Mouse (Mus musculus): Measurements from ENCODE around the gene AC140267.1. TPM values are rescaled to one million over a fixed set of nuclear protein-coding genes. Genes with fewer than 3 reads are reported as not detected.

Gene AC140267.1
- polyA plus RNA-seq, 1 experiment = not detected

GRCm38 (mm10) chr15:80259406-80260045, 23.9 kb downstream of the AC140267.1 start:
- DNase-seq (ENCODE audit: low read depth, low spot score) = no peak
- 78% methylated on average over 8 of the region's 8 CpGs for WGBS

GRCm38 (mm10) chr15:80260677-80261076, 25.0 kb downstream of the AC140267.1 start:
- 9% methylated on average over 3 of the region's 3 CpGs for WGBS
- DNase-seq (ENCODE audit: low read depth, low spot score) = no peak

GRCm38 (mm10) chr15:80261100-80261499, 25.5 kb downstream of the AC140267.1 start:
- 47% methylated on average over 7 of the region's 7 CpGs for WGBS
- no peak for DNase-seq (ENCODE audit: low read depth, low spot score)

GRCm38 (mm10) chr15:80263610-80264575, 28.3 kb downstream of the AC140267.1 start, which contains the start of gene Rps19bp1:
Rps19bp1 (minus strand) TSS chr15:80264315.
- no peak for DNase-seq (ENCODE audit: low read depth, low spot score)
- WGBS = 1% methylated on average over 66 of the region's 66 CpGs

DNA sequence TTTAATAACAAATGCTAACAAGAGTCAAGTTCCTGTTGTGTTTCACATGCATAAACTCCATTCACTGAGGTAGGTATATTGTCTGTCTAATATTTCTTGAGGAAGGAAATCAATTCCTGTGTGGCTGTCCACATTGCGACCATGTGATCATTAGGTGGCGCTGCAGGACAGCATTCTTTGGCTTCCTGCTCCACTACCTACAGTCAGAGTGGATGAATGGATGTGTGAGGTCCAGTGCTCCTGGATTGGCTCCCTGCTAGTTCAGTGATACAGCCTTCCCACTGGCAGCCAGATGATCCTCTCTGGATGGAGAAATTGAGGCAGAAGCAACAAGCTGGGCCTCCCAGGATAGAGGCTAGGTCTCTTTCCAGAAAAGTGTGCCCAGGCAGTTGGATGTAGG, 30.6 kb downstream of the AC140267.1 start:
- DNase-seq (ENCODE audit: low read depth, low spot score) = no peak
- WGBS = 1% methylated on average over 2 of the region's 2 CpGs

GRCm38 (mm10) chr15:80271858-80272396, 36.3 kb downstream of the AC140267.1 start:
- WGBS = 65% methylated on average over 3 of the region's 3 CpGs

DNA sequence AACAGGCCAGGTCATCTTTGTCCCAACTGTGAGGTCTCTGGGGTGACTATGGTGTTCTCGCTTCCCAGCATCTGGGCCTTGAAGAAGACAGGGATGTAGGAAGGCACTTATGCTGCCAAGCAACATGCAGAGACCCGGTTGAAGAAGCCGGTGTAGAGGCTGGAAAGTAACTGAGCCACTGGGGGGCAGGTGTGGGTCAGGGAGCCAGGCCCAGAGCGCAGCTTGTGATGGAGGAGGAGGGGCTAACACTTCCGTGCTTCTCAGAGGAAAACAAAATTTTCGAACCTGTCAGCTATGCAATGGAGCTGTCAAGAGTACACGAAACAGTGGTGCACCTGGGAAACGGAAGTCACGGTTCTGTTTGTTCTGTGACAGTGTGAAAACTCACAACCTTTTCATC, 41.5 kb downstream of the AC140267.1 start:
- WGBS = 51% methylated on average over 9 of the region's 9 CpGs
- no peak for DNase-seq (ENCODE audit: low read depth, low spot score)

More at GRCm38 (mm10) chr15:80271858-80272396, 36.3 kb downstream of the AC140267.1 start:
- DNase-seq (ENCODE audit: low read depth, low spot score) = no peak

DNA sequence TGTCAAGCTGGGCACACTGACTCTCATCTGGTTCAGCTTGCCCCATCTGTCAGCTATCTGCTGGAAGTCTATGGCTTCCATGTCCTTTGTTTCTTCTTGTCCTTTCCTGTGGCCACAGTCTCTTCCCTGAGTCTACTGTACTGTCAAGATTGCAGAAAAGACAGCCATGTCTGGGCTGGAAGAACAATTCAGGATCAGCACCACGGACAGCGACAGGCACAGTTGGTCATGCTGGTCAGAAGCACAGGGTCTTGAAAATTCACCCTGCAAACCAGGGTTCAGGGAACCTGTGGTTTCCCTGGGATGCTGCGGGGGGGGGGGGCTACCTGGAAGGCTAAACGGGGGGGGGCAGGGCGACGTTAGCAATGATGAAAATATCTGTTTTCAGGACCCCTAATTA, 42.0 kb downstream of the AC140267.1 start:
- no peak for DNase-seq (ENCODE audit: low read depth, low spot score)
- WGBS = 2% methylated on average over 6 of the region's 6 CpGs

DNA sequence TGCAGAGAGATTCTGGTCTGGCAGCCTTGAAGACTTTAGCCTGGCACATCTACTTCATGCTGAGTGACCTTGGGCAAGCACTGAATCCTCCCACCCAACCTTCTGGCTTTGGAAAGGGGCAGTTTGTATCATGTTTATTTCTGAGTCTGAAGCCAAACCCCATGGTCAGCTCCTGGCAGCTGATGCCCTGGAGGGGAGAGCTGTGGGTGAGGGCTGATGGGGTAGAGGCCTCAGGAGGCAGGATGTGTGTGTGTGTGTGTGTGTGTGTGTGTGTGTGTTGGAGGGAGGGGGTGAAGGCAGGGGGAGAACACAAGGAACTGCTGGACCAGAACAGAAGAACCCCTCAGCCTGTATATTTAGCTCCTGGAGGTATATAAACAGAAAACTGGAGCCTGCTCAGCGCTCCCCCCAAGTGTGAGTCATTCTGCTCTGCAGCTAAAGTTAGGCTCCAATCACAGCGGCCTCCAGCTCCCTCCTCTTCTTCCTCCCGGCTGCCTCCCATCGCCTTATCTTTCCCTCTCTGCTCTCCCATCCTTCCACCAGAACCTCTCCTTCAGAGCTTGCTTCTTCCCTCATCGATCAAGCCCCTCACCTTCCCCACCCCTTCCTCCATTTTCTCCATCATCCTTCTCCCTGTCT, 42.6 kb downstream of the AC140267.1 start:
- no peak for DNase-seq (ENCODE audit: low read depth, low spot score)
- WGBS = 67% methylated on average over 5 of the region's 5 CpGs

GRCm38 (mm10) chr15:80279053-80279452, 43.4 kb downstream of the AC140267.1 start:
- no peak for DNase-seq (ENCODE audit: low read depth, low spot score)
- WGBS = 84% methylated on average over 2 of the region's 2 CpGs

- WGBS = 19% methylated on average over 6 of the region's 6 CpGs
- DNase-seq (ENCODE audit: low read depth, low spot score) = no peak
Observed at GRCm38 (mm10) chr15:80280646-80281045, 45.0 kb downstream of the AC140267.1 start.

Other genes starting within 250 kb of the AC140267.1 start
- gene Pdgfb, start 220.9 kb upstream of the AC140267.1 start, polyA plus RNA-seq (2012; rRNA removed) = 5.8 and 7.5 TPM in 2 replicates
- 8.1 and 8.4 TPM in 2 replicates for gene Syngr1, start 144.5 kb upstream of the AC140267.1 start, polyA plus RNA-seq (2012; rRNA removed)
- 597 and 673 TPM in 2 replicates for gene Rpl3, start 144.0 kb upstream of the AC140267.1 start, polyA plus RNA-seq (2012; rRNA removed)
- 26.9 and 29.4 TPM in 2 replicates for gene Tab1, start 102.7 kb upstream of the AC140267.1 start, polyA plus RNA-seq (2012; rRNA removed)
- gene Mgat3, start 62.1 kb upstream of the AC140267.1 start, polyA plus RNA-seq (2012; rRNA removed) = 41.9 and 56.6 TPM in 2 replicates
- gene Mief1, start 1.8 kb upstream of the AC140267.1 start, polyA plus RNA-seq (2012; rRNA removed) = 13.7 and 23.4 TPM in 2 replicates
- gene Atf4, start 19.3 kb downstream of the AC140267.1 start, polyA plus RNA-seq (2012; rRNA removed) = 234 and 245 TPM in 2 replicates
- 28.7 TPM in 2 replicates for gene Rps19bp1, start 28.5 kb downstream of the AC140267.1 start, polyA plus RNA-seq (2012; rRNA removed)
- gene Cacna1i, start 51.4 kb downstream of the AC140267.1 start, polyA plus RNA-seq (2012; rRNA removed) = 0.72 and 0.80 TPM in 2 replicates

Data from large intestine, adult 2 months (tissue).